Mouse (Mus musculus) heart, embryonic 11.5 days (tissue): ENCODE data around the gene Trappc1. TPM values are rescaled to one million over a fixed set of nuclear protein-coding genes. Genes with fewer than 3 reads are reported as not detected.
A peak's percentile ranks its signal among the peaks of the same experiment; 100 is the strongest.

Source experiments
- ATAC-seq: fragments of 200-750 bp; cut with Nextera tagmentation; replicated peaks from 2 replicates; pipeline ENCODE4 v1.8.0; 2017; ENCODE audit warnings: moderate library complexity; ENCODE audit not compliant: insufficient number of reproducible peaks, low FRiP score, low TSS enrichment
- H3K27ac ChIP-seq: fragments of 300-500 bp; sonication (generic); 2 replicates; pipeline ENCODE4 v1.5.1; 2014; ENCODE audit warnings: mild to moderate bottlenecking, low read depth, low read length
- H3K27me3 ChIP-seq: fragments of 300-500 bp; sonication (generic); 2 replicates; pipeline ENCODE4 v1.6.1; 2014; ENCODE audit warnings: mild to moderate bottlenecking, low read length, mixed read lengths; ENCODE audit not compliant: control insufficient read depth, insufficient read depth
- H3K36me3 ChIP-seq: fragments of 300-500 bp; sonication (generic); 2 replicates; pipeline ENCODE4 v1.6.1; 2014; ENCODE audit warnings: mild to moderate bottlenecking, low read length, moderate library complexity, mixed read lengths; ENCODE audit not compliant: control insufficient read depth, insufficient read depth
- H3K4me1 ChIP-seq: fragments of 300-500 bp; sonication (generic); 2 replicates; pipeline ENCODE4 v1.6.1; 2014; ENCODE audit warnings: low read length; ENCODE audit not compliant: control insufficient read depth, insufficient read depth
- H3K4me2 ChIP-seq: fragments of 300-500 bp; sonication (generic); 2 replicates; pipeline ENCODE4 v1.6.1; 2014; ENCODE audit warnings: mild to moderate bottlenecking, moderate library complexity
- H3K4me3 ChIP-seq: fragments of 300-500 bp; sonication (generic); 2 replicates; pipeline ENCODE4 v1.5.1; 2014; ENCODE audit warnings: low read depth, low read length
- H3K9ac ChIP-seq: fragments of 300-500 bp; sonication (generic); 2 replicates; pipeline ENCODE4 v1.6.1; 2014; ENCODE audit warnings: mild to moderate bottlenecking, low read depth, low read length, moderate library complexity
- H3K9me3 ChIP-seq: fragments of 300-500 bp; sonication (generic); replicated peaks from 2 replicates; pipeline ENCODE4 v1.6.1; 2016; ENCODE audit warnings: low read length; ENCODE audit not compliant: control insufficient read depth
- WGBS: fragments of 180-500 bp; shearing (Covaris S2); extraction: QIAGEN DNeasy Blood & Tissue Kit; methylation state at CpG from one replicate; pipeline ENCODE4 v1.1.7; 2014; ENCODE audit not compliant: insufficient replicate concordance; 5-methylcytosine and 5-hydroxymethylcytosine counted together
- polyA plus RNA-seq: library from polyadenylated mRNA; unstranded; fragments of >200 nt; fragmentation: Nextera tagmentation; extraction: Ambion mirVana; gene quantifications from 2 replicates; pipeline ENCODE4 v1.2.1, GENCODE M21; 2014

The Trappc1 gene
- 189 and 202 TPM in 2 replicates for polyA plus RNA-seq

- Histone ChIP-seq H3K4me3 (peak within 1 kb of the TSS; percentile 76), H3K27me3 (peaks cover 15% of the 10 kb centered on the region), H3K9me3 (no peaks in the 10 kb centered on the region), H3K4me2 (peak within 1 kb of the TSS; percentile 97), H3K27ac (peak within 1 kb of the TSS; percentile 89), H3K36me3 (peaks cover 4% of the 10 kb centered on the region), H3K9ac (peak within 1 kb of the TSS; percentile 88), H3K4me1 (peaks cover 34% of the 10 kb centered on the region)
- ATAC-seq = peak; percentile 86
- under 1% methylated on average over 30 of the region's 30 CpGs for WGBS
These were observed at the start of gene Trappc1, which contains the start of gene Cntrob for GRCm38 (mm10) chr11:69323667-69324111. TSS of gene Trappc1 (plus strand) at chr11:69323980. TSS of gene Cntrob (minus strand) at chr11:69323775.

GRCm38 (mm10) chr11:69275650-69276049 lies 48.1 kb upstream of the Trappc1 start:
- Histone ChIP-seq H3K36me3 (no peaks in the 10 kb centered on the region), H3K9ac (no peak overlapping the region), H3K4me2 (no peak overlapping the region), H3K27me3 (no peaks in the 10 kb centered on the region), H3K9me3 (no peaks in the 10 kb centered on the region), H3K4me1 (no peaks in the 10 kb centered on the region), H3K27ac (no peak overlapping the region), H3K4me3 (no peak overlapping the region)
- 78% methylated on average over 6 of the region's 6 CpGs for WGBS
- no peak for ATAC-seq

- Histone ChIP-seq H3K9ac (0 out of 2 replicates have a peak overlapping the region, but pooled peaks have one; percentile 16), H3K4me1 (no peaks in the 10 kb centered on the region), H3K36me3 (no peaks in the 10 kb centered on the region), H3K27ac (no peak overlapping the region), H3K4me2 (no peak overlapping the region), H3K4me3 (no peak overlapping the region), H3K9me3 (no peaks in the 10 kb centered on the region), H3K27me3 (no peaks in the 10 kb centered on the region)
- WGBS = 42% methylated on average over 2 of the region's 2 CpGs
- no peak for ATAC-seq
These were observed 47.7 kb upstream of the Trappc1 start for GRCm38 (mm10) chr11:69276081-69276480.

- H3K4me1 ChIP-seq = no peaks in the 10 kb centered on the region
- H3K4me2 ChIP-seq = no peak overlapping the region
- H3K9ac ChIP-seq = no peak overlapping the region
- no peak overlapping the region for H3K27ac ChIP-seq
- WGBS = 65% methylated on average over 5 of the region's 5 CpGs
- H3K27me3 ChIP-seq = no peaks in the 10 kb centered on the region
- H3K4me3 ChIP-seq = no peak overlapping the region
- no peaks in the 10 kb centered on the region for H3K9me3 ChIP-seq
- no peak for ATAC-seq
- H3K36me3 ChIP-seq = no peaks in the 10 kb centered on the region
These were observed 46.5 kb upstream of the Trappc1 start for GRCm38 (mm10) chr11:69277267-69277666.

GRCm38 (mm10) chr11:69291111-69291510 lies 32.7 kb upstream of the Trappc1 start:
- WGBS = 78% methylated on average over 5 of the region's 5 CpGs
- Histone ChIP-seq H3K27me3 (no peaks in the 10 kb centered on the region), H3K9me3 (no peaks in the 10 kb centered on the region)

GRCm38 (mm10) chr11:69295286-69295685 lies 28.5 kb upstream of the Trappc1 start:
- Histone ChIP-seq H3K4me1 (no peaks in the 10 kb centered on the region), H3K9me3 (no peaks in the 10 kb centered on the region), H3K36me3 (0 out of 2 replicates have a peak, but pooled peaks cover 3% of the 10 kb centered on the region), H3K27me3 (no peaks in the 10 kb centered on the region), H3K4me2 (no peak overlapping the region), H3K4me3 (no peak overlapping the region), H3K27ac (no peak overlapping the region), H3K9ac (no peak overlapping the region)
- no peak for ATAC-seq
- WGBS = 81% methylated on average over 3 of the region's 3 CpGs

More at GRCm38 (mm10) chr11:69291111-69291510, 32.7 kb upstream of the Trappc1 start:
- H3K4me2 ChIP-seq = no peak overlapping the region
- H3K36me3 ChIP-seq = no peaks in the 10 kb centered on the region
- no peak overlapping the region for H3K27ac ChIP-seq
- no peak overlapping the region for H3K9ac ChIP-seq
- H3K4me1 ChIP-seq = no peaks in the 10 kb centered on the region
- H3K4me3 ChIP-seq = no peak overlapping the region
- no peak for ATAC-seq

GRCm38 (mm10) chr11:69297799-69298198 lies 26.0 kb upstream of the Trappc1 start:
- Histone ChIP-seq H3K27me3 (no peaks in the 10 kb centered on the region), H3K9me3 (no peaks in the 10 kb centered on the region), H3K4me2 (no peak overlapping the region), H3K36me3 (peaks cover 3% of the 10 kb centered on the region; the same call in 1 of the 2 replicates), H3K4me3 (no peak overlapping the region), H3K9ac (no peak overlapping the region), H3K4me1 (no peaks in the 10 kb centered on the region), H3K27ac (no peak overlapping the region)
- ATAC-seq = no peak
- WGBS = 63% methylated on average over 2 of the region's 2 CpGs

GRCm38 (mm10) chr11:69298231-69298630 lies 25.5 kb upstream of the Trappc1 start:
- Histone ChIP-seq H3K27ac (no peak overlapping the region), H3K27me3 (no peaks in the 10 kb centered on the region), H3K9ac (no peak overlapping the region), H3K36me3 (peaks cover 6% of the 10 kb centered on the region; the same call in 1 of the 2 replicates), H3K4me2 (no peak overlapping the region), H3K4me3 (no peak overlapping the region), H3K9me3 (no peaks in the 10 kb centered on the region), H3K4me1 (no peaks in the 10 kb centered on the region)
- 76% methylated on average over 7 of the region's 7 CpGs for WGBS
- no peak for ATAC-seq

- no peak for ATAC-seq
- no peak overlapping the region for H3K9ac ChIP-seq
- no peak overlapping the region for H3K4me3 ChIP-seq
- peaks cover 11% of the 10 kb centered on the region; the same call in 1 of the 2 replicates for H3K36me3 ChIP-seq
- H3K27me3 ChIP-seq = no peaks in the 10 kb centered on the region
- no peaks in the 10 kb centered on the region for H3K9me3 ChIP-seq
- no peaks in the 10 kb centered on the region for H3K4me1 ChIP-seq
- H3K27ac ChIP-seq = no peak overlapping the region
- WGBS = 89% methylated on average over 7 of the region's 7 CpGs
- H3K4me2 ChIP-seq = no peak overlapping the region
These were observed 21.0 kb upstream of the Trappc1 start for GRCm38 (mm10) chr11:69302817-69303216.
